Mouse (Mus musculus) testis, adult 2 months (tissue): ENCODE measurements around the gene Hist3h2a. TPM values are rescaled to one million over a fixed set of nuclear protein-coding genes. Genes with fewer than 3 reads are reported as not detected.

Experiments
- H3K27ac ChIP-seq: fragments of 200-500 bp; 2 replicates; pipeline ENCODE4 v1.5.1; 2012; ENCODE audit warnings: low read depth, low read length; ENCODE audit not compliant: control insufficient read depth, insufficient read depth
- H3K27me3 ChIP-seq: fragments of 200-500 bp; 2 replicates; pipeline ENCODE4 v1.6.1; 2012; ENCODE audit warnings: mild to moderate bottlenecking, low read length, moderate library complexity; ENCODE audit not compliant: control insufficient read depth, insufficient read depth
- H3K36me3 ChIP-seq: fragments of 200-500 bp; 2 replicates; pipeline ENCODE4 v1.6.1; 2012; ENCODE audit warnings: mild to moderate bottlenecking, low read length; ENCODE audit not compliant: control insufficient read depth, insufficient read depth
- H3K4me1 ChIP-seq: fragments of 200-500 bp; 2 replicates; pipeline ENCODE4 v1.6.1; 2012; ENCODE audit warnings: low read length; ENCODE audit not compliant: control insufficient read depth, insufficient read depth
- H3K4me3 ChIP-seq: fragments of 200-500 bp; 2 replicates; pipeline ENCODE4 v1.5.1; 2012; ENCODE audit warnings: low read depth, mild to moderate bottlenecking, low read length, moderate library complexity, mixed read lengths; ENCODE audit not compliant: control insufficient read depth
- CTCF ChIP-seq: fragments of 200-500 bp; IDR thresholded peaks from 2 replicates; pipeline ENCODE4 v1.5.1; 2012; ENCODE audit warnings: low read depth, mild to moderate bottlenecking, inconsistent platforms, low read length, moderate library complexity; ENCODE audit not compliant: control insufficient read depth, insufficient read depth, insufficient replicate concordance
- POLR2A ChIP-seq: fragments of 200-500 bp; IDR thresholded peaks from 2 replicates; pipeline ENCODE4 v1.6.1; 2012; ENCODE audit warnings: low read depth, mild to moderate bottlenecking, inconsistent platforms, low read length, moderate library complexity; ENCODE audit not compliant: control insufficient read depth
- polyA plus RNA-seq: library from polyadenylated mRNA; depleted of rRNA; stranded (reverse); fragments of >200 nt; gene quantifications from 2 replicates; pipeline ENCODE4 v1.2.3, GENCODE M21; 2012; rRNA removed

Gene Hist3h2a
- 6.4 and 6.5 TPM in 2 replicates for polyA plus RNA-seq

DNA sequence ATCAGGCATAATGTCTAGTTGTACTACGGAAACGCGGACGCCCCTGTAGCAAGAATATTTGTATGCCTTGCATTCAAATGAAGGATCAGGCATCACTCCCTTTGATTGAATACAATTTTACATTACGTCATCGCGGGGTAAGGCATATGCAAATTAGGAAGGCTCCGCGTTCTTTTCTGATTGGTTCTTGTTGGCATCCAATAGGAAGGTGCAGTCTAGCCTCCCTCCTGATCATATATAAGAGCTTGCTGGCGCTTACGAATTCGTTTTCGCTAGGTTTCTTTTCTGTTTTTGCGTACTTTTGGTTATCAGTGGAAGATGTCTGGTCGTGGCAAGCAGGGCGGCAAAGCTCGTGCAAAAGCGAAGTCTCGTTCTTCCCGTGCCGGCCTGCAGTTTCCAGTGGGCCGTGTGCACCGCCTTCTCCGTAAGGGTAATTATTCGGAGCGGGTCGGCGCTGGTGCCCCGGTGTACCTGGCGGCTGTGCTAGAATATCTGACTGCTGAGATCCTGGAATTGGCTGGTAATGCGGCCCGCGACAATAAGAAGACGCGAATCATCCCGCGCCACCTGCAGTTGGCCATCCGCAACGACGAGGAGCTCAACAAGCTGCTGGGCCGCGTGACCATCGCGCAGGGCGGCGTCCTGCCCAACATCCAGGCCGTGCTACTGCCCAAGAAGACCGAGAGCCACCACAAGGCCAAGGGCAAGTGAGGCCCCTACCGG, at the start of gene Hist3h2a, which contains the start of gene Trim17:
Hist3h2a (plus strand) TSS at position 266 of the 723 bp plus-strand sequence.
Trim17 (plus strand) TSS at position 266 of the 723 bp plus-strand sequence.
- H3K36me3 ChIP-seq = no peaks in the 10 kb centered on the region
- H3K4me1 ChIP-seq = peaks cover 13% of the 10 kb centered on the region
- peak; percentile 33; the same call in 1 of the 2 replicates for TF ChIP-seq CTCF
- TF ChIP-seq POLR2A = peak; percentile 83
- no peaks in the 10 kb centered on the region for H3K27me3 ChIP-seq
- H3K27ac ChIP-seq = peak within 1 kb of the TSS; percentile 98
- H3K4me3 ChIP-seq = peak within 1 kb of the TSS; percentile 92

- Histone ChIP-seq H3K4me1 (peaks cover 7% of the 10 kb centered on the region), H3K27me3 (no peaks in the 10 kb centered on the region), H3K27ac (peak overlapping the region; percentile 81), H3K4me3 (peak overlapping the region; percentile 75), H3K36me3 (peaks cover 2% of the 10 kb centered on the region)
- TF ChIP-seq CTCF (no peak), POLR2A (0 out of 2 replicates have a peak, but pooled peaks have one; percentile 19)
Observed at GRCm38 (mm10) chr11:58904838-58905237, 49.6 kb upstream of the Hist3h2a start.

DNA sequence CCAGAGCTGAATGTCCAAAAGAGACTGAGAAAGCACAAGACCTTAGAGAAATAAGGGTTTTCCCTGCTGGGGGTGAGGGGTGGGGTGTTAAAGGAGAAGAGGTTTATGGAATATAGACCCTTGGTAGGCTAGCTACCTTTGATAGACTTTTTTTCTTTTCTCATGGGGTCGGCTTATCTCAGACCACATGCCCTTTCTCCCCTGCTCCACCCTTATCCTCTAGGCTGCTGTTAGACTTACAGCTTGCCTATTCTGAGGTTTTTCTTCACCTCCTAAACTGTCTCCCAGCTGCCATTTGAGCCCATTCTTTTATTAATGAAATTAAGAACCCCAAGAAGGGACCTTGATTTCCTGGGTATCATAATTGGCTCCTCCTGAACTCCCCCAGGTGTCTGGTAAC, 40.7 kb upstream of the Hist3h2a start:
- no peaks in the 10 kb centered on the region for H3K27me3 ChIP-seq
- no peak overlapping the region for H3K4me3 ChIP-seq
- no peaks in the 10 kb centered on the region for H3K36me3 ChIP-seq
- H3K27ac ChIP-seq = no peak overlapping the region
- H3K4me1 ChIP-seq = peaks cover 25% of the 10 kb centered on the region
- no peak for TF ChIP-seq CTCF

DNA sequence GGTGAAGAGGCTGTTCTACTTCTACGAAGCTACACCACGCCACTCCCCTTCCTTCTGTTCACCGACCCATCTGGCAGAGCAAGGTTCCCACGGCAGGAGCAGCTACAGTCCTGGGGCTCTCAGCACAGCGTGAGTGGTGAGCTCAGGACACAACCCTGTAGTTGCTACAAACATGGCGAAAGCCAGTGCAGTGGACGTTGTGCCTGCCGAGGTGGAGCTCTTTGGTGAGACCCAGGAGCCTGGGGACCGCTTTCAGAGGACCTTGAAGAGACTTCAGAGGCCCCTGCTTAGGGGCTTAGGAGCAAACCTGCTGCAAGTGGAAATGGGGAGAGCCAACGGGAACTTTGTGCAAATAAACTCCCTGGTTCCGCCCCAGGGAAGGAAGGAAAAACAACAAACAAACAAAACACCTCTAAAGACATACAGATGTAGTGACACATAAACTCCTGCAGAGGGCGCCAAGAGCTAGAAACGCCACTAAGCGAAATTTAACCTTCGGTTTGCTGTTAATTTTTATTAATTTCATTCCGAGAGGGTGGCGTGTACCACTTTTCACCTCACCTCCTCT, 39.9 kb upstream of the Hist3h2a start:
- Histone ChIP-seq H3K36me3 (no peaks in the 10 kb centered on the region), H3K27me3 (no peaks in the 10 kb centered on the region), H3K4me1 (peaks cover 25% of the 10 kb centered on the region), H3K27ac (no peak overlapping the region), H3K4me3 (peak overlapping the region; percentile 45)
- TF ChIP-seq POLR2A (no peak), CTCF (no peak; the same call in 1 of the 2 replicates)

DNA sequence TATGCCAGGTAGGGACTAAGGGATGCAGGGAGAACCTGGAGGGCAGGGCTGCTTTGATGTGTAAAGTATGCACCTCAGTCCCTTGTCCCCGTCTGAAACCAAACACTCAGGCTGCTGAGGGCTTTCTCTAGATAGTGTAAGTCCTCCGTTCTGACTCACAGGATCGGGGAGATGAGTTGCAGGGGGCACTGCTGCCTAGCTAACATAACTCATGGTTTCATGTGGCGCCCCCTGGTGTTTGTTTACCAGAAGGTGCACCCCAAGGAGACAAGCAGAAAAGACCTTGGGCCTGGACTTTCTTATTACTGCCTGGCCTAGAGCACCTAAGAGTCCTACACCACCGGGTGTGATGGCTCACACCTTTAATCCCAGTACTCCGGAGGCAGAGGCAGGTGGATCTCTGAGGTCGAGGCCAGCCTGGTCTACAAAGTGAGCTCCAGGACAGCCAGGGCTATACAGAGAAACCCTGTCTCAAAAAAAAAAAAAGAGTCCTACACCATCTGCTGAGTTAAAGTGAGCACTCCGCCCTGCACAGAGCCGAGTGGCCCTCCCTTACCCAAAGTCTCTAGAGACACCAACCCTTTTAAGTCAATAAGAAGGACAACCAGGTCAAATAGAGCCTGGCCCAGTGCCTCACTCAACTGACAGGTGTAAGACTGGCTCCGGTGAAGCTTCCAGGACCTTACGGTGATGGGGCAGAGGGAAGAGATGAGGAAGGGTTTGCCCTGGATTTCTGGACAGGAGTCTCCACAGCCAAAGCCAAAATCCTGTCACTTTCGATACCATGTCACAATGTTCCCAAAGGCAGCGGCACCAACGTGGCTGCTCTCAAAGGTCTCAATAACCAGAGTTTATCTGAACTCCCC, 37.4 kb upstream of the Hist3h2a start:
- H3K27me3 ChIP-seq = no peaks in the 10 kb centered on the region
- H3K36me3 ChIP-seq = no peaks in the 10 kb centered on the region
- no peak overlapping the region; the same call in 1 of the 2 replicates for H3K27ac ChIP-seq
- TF ChIP-seq CTCF (peak; percentile 70), POLR2A (no peak)
- peaks cover 25% of the 10 kb centered on the region for H3K4me1 ChIP-seq
- H3K4me3 ChIP-seq = no peak overlapping the region

DNA sequence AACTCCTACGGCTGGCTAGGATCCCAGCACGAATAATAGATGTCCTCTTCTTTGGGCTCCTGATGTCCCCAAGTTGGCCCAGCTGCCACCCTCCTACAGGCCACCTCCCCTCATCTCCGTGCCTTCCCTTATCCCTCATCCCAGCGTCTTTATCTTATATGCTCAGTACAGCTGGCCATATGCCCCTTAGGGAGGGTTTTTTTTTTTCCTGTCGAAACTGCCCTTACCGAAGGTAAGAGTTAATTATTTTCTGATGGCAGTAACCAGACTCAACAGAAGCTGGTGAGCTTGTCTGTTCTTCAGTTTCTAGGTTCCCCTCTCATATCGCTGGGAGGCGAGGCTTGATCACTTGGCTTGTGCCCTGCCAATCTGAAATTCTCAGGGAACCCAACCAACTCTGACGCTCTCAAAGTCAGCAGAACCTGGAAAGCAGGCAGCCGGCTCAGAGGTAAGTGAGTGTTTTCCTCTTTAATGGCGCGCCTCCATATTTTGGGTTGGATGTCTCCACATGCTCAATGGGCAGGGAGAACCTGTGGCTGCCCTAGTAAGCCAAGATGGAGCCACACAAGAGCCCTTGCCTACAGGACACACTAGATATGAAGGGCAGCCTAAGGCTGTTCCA, 36.6 kb upstream of the Hist3h2a start, which contains the start of gene Btnl10:
Btnl10 (plus strand) TSS at position 164 of the 622 bp plus-strand sequence.
- H3K27ac ChIP-seq = peak within 1 kb of the TSS; percentile 76
- peak within 1 kb of the TSS; percentile 43 for H3K4me3 ChIP-seq
- H3K27me3 ChIP-seq = no peaks in the 10 kb centered on the region
- no peaks in the 10 kb centered on the region for H3K36me3 ChIP-seq
- H3K4me1 ChIP-seq = peaks cover 25% of the 10 kb centered on the region
- TF ChIP-seq CTCF (no peak), POLR2A (no peak)
